Mouse (Mus musculus): Measurements from ENCODE around the gene Prepl. TPM values are rescaled to one million over a fixed set of nuclear protein-coding genes. Genes with fewer than 3 reads are reported as not detected.
A peak's percentile ranks its signal among the peaks of the same experiment; 100 is the strongest.

Prepl gene
- total RNA-seq, 2 experiments from 2014 or later: 358 to 385 TPM

DNA sequence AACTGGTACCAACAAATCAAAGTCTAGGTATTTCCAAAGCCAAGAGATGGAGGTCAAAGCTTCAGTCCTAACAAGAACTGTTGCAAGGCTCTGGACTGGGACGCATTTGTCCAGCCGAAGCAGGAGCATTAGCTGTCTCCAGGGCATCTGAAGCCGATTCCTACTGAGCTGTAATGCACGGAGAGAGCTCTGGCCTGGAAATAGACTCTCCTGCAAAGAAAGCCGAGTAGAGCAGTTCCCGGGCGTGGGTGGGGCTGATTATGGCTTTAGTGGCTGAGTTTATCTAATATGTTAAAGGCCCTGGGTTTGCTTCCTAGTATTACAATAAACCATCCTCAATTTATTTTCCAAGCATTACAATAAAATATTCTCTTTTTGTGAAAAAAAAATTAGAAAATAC lies 16.8 kb downstream of the Prepl start:
- intact Hi-C loops (cut with DNase I): loop anchor here (5.0 kb wide), 1 partner anchor 46 kb away; the partner anchor contains the start of gene Slc3a1
- DNase-seq (ENCODE audit: low spot score in 2 of 2): no peak

DNA sequence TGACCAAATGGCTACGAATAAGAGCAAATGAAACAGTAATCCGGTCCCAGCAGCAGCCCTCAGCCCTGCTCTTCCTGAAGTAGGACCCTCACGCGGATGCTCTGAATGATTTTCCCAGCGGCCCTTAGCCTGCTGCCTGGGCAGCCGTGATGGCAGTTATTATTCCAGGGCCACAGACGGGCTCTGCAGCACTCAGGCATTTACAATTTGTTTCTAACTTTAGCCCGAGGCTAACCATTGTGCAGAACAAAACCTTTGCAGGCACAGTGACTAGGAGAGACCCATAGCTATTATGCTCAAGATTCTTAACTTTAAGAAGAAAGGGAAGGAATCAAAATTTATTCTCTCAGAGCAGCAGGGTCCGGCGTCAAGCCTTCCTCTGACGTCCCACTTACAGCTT lies 17.7 kb downstream of the Prepl start:
- DNase-seq (ENCODE audit: low spot score in 2 of 2): no peak
- intact Hi-C loops (cut with DNase I): loop anchor here (5.0 kb wide), 1 partner anchor 45 kb away; the partner anchor contains the start of gene Slc3a1

DNA sequence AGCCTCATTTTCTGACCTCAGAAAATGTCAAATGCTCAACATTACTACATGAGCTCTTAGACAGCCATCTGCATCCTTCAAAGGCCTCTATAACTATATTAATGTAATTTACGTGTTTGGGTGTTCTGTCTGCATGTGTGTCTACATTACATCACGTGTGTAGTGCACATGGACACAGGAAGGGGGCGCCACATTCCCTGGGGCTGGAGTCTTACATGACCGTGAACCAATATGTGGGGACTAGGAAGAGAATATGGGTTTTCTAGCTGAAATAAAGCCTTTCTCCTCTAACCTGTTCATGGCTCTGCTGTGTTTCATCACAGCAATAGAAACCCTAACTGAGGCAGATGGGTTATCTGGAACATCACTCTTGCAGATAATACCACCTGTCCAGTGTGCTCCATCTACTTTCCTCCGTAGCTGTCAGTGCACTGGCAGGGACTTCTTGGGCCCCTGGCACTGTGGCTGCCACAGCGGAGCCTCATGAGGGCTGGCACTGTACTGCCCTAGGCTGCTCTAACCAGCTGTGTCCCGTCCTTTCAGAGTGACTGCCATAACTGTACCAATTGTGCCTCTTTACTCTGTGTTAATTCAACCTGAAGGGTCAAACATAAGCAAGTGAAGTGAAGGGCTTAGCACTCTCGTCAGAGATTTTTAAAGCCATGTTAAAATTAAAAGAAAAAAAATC lies 18.8 kb downstream of the Prepl start:
- DNase-seq (ENCODE audit: low spot score in 2 of 2): no peak
- intact Hi-C loops (cut with DNase I): loop anchor here (5.0 kb wide), 1 partner anchor 44 kb away; the partner anchor contains the start of gene Slc3a1

DNA sequence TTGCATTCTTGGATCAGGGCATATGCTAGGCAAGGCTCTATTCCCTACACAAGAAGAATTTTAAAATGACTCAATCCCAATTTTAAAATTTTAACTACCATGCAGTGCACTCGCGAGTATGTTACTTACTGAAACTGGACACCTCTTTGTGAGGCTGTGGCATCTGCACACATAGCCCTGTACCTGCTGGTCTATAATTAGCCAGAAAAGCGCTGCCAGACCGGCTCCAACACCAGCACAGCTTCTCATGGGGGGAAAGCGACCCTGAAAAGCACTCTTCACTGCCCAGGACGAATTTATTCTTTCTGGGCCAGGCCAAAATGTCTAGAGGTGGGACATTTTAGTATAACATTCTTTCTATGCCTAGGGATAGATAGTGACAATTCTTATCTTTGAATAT lies 19.4 kb downstream of the Prepl start:
- intact Hi-C loops (cut with DNase I): loop anchor here (5.0 kb wide), 1 partner anchor 43 kb away; the partner anchor contains the start of gene Slc3a1
- DNase-seq (ENCODE audit: low spot score in 2 of 2): no peak

DNA sequence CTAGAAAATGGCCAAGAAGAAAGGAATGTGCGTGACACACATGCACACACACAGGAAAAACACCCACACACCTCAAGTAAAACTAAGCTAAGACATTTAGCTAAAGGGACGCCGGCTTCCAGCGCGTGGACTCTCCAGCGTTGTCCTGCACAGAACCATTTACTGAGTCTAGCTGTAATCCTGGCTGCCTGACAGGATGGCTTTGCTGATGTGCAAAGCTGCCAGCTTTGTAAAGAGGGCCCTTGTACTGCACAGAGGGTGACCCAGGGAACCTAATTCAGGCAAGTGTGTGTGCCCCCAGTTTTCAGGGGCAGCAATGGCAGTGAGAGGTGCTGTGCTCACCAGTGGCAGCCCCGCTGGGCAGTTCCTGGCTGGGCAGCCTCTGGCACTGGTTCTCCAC lies 22.7 kb downstream of the Prepl start:
- no peak for DNase-seq (ENCODE audit: low spot score in 2 of 2)

DNA sequence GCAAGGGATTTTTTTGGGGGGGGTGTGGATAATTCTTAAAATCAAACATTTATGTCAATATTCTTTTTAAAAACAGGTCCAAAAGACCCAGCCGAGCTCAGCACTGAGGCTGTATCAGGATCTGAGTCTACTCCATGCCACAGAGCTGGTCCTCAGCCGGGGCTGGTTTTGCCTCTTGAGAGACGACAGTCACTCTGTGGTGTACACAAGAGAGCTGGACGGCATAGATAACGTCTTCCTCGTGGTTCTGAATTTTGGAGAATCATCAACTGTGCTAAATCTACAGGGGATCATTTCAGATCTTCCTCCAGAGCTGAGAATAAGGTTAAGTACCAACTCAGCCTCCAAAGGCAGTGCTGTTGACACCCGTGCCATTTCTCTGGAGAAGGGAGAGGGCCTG lies 26.5 kb downstream of the Prepl start:
- no peak for DNase-seq (ENCODE audit: low spot score in 2 of 2)
- intact Hi-C loops (cut with DNase I): no loop called here

More for the DNA sequence above, 22.7 kb downstream of the Prepl start:
- intact Hi-C loops (cut with DNase I): no loop called here

DNA sequence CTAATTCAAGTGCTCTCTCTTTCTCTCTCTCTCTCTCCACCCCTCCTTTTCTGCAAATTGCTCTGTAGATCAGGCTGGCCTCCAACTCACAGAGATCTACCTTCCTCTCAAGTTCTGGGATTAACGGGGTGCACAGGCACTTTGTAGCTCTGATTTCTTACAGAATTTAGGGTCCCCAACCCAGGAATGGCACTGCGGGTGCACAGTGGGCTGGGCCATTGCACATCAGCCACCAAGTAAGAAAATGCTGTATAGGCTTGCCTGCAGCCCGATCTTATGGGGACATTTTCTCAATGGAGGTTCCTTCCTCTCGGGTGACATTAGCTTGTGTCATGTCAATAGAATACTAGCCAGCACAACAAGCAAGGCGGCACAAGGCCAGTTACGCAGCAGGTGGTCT lies 30.9 kb downstream of the Prepl start:
- intact Hi-C loops (cut with DNase I): no loop called here
- DNase-seq (ENCODE audit: low spot score in 2 of 2): no peak

DNA sequence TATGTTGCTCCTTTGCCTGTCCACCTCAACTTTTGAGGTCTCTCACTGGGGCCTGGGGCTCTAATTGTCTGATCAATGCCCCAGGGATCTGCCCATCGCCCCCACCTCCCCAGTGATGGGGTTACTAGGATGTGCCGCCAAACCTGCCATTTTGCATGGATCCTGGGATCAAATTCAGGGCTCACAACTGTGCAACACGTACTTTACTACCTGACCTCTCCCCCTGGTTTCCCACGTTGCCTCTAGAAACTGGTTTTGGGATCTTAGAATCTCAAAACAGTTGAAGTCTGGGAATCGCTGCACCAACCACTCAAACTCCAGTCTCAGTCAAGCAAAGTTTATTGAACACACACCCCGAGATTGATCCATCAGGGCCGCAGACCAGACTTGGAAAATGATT lies 31.8 kb downstream of the Prepl start:
- intact Hi-C loops (cut with DNase I): no loop called here
- DNase-seq (ENCODE audit: low spot score in 2 of 2): no peak

DNA sequence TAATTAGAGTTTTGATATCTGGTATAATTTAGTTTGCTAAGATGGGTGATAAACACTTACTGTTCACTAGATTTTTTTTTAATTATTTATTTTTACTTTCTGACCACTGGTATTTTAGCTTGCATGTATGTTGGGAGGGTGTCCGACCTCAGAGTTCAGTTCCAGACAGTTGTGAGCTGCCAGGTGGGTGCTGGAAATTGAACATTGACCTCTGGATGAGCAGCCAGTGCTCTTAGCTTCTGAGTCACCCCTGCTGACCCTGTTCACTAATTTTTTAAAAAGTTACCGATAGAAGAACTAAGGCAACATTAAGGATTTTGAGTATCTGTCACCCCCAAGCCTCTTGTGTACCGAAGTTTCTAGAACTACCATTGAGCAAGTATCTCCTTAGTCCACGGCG lies 41.7 kb downstream of the Prepl start:
- no peak for DNase-seq (ENCODE audit: low spot score in 2 of 2)
- intact Hi-C loops (cut with DNase I): no loop called here

DNA sequence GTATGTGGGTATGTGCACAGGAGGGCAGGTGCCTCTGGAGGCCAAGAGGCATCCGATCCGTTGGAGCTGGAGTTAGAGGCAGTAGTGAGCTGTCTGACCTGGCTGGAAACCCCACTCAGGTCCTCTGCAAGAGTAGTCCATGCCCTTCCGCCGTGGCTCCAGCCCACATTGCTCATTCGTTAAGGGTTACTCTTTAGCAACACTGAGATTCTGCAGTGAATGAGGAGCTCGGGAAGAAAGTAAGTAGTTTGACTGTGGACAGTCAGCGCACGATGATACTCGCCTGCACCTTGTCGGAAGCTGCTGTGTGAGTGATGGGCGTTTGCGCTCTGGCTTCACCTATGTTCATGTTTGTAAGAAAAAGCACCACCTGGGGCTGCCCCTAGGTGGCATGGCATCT lies 44.9 kb downstream of the Prepl start:
- intact Hi-C loops (cut with DNase I): no loop called here
- DNase-seq (ENCODE audit: low spot score in 2 of 2): no peak

DNA sequence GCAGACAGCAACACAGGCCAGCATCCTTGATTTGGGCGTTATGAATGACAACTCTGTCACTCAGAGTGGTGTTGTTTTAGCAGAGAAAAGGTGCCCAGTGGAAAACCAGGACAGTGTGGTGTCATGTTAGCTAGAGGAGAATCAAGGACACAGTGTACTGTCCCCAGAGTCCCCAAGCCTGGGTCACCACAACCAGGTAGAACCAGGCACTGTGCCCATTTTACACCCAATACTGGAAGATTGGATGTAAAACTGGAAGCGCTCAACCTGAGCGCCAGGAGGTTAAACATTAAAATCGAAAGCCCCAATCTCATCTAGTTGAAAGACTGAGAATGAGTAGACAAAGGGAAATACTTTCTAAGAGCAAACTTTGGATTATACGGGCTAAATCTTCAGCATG lies 45.6 kb downstream of the Prepl start:
- DNase-seq (ENCODE audit: low spot score in 2 of 2): no peak
- intact Hi-C loops (cut with DNase I): no loop called here

DNA sequence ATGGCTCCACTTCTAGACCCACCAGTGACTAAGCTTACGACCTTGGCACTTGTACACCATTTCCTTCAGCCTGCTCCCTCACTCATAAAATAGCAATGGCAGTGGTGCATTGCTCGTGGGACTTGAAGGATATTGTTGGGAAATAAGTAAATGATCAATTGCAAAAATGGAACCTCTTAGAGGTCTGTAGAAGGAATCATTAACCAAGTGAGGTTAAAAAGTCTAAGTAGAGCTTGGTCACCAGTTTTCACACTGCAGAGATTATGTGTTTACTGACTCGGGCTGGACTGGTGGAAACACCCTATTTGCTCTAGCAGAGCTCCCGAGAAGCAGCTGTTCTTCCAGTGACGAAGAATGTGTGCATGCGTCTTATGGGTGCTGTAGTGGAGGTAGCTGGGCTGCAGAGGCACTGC lies 46.6 kb downstream of the Prepl start:
- intact Hi-C loops (cut with DNase I): no loop called here
- no peak for DNase-seq (ENCODE audit: low spot score in 2 of 2)

DNA sequence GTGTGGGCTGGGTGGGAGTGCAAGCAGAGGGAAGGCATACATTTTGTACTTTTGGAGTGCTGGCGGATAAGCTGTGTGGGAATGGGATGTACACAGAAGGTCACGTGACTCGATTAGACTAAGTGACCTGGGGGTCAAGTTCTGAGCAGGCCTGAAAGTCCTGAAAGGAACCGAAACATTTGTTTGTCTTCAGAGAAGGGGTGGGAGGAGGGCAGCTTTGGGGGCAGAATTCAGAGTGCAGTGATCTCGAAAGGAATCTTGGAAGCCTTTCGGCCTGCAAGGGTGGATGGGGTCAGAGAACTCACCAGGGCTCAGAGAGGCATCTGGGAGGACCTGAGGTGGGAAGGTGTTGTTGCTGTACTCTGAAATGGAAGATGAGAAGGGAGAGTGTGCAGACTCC lies 47.6 kb downstream of the Prepl start:
- intact Hi-C loops (cut with DNase I): no loop called here

DNA sequence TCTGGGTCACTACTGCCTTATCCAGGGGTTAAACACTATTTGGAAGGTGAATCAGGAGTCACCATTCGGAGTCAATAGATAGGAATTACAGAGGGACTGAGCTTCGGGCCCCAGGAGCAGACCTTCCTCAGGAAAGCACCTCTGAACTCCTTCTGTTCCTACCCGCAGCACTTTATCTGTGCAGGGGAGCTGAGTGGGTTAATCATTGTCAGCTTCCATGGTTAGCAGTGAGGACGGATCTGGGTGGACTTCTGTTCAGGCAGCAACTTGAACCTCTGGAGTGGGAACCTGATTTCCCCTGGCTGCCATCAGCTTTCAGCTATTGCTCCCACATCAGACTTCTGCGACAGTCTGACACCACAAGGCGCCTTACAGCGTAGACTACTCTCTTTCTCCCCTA lies 49.1 kb downstream of the Prepl start:
- no peak for DNase-seq (ENCODE audit: low spot score in 2 of 2)
- intact Hi-C loops (cut with DNase I): no loop called here

More for the DNA sequence above, 47.6 kb downstream of the Prepl start:
- DNase-seq (ENCODE audit: low spot score in 2 of 2): no peak

DNA sequence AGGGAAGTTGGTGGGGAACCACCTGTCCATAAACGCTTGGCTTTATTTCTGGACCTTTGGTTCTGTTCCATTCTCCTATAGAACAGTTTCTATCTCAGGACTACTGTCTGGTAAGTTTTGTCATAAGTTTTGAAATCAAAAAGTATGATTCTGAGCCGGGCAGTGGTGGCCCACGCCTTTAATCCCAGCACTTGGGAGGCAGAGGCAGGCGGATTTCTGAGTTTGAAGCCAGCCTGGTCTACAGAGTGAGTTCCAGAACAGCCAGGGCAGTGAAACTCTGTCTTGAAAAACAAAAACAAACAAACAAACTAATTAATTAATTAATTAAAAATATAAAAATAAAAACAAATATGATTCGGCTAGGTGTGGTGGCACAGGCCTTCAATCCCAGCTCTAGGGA lies 51.3 kb downstream of the Prepl start:
- intact Hi-C loops (cut with DNase I): no loop called here
- DNase-seq (ENCODE audit: low spot score in 2 of 2): no peak

DNA sequence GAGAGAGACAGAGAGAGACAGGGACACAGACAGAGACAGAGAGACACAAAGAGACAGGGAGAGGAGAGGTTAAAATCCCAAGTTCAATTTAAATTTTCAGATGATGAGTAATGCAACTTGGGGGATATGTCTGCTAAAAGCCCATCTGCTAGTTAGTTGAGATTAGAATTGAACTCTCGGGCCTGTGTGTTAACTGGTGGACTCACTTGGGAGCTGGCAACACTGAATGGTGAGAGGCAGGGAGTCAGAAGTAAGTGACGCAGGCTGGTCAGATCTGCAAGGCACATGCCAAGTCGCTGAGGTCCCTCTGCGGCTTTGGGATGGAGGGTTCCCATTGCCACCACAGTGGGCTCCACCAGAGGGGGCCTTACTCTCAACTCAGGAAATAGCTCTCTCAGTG lies 51.7 kb downstream of the Prepl start:
- intact Hi-C loops (cut with DNase I): no loop called here
- DNase-seq (ENCODE audit: low spot score in 2 of 2): no peak

DNA sequence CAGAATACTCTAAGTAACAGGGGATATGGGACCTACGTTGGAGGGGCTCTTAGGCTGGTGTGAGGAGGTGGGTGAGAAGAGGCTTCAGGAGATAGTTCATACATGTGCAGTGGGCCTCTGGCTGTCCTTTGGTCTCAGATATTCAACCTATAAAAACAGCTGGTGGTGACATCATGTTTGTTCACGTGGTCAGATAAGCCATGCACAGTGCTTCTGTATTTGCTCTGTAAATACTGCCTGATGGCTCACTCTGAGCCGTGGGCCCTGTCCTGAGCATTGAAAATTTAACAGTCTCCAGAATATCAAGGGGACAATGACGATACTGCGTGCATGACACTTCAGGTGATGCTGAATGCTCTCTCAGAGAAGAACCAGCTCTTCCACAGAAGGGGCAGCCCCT lies 52.2 kb downstream of the Prepl start:
- intact Hi-C loops (cut with DNase I): no loop called here

DNA sequence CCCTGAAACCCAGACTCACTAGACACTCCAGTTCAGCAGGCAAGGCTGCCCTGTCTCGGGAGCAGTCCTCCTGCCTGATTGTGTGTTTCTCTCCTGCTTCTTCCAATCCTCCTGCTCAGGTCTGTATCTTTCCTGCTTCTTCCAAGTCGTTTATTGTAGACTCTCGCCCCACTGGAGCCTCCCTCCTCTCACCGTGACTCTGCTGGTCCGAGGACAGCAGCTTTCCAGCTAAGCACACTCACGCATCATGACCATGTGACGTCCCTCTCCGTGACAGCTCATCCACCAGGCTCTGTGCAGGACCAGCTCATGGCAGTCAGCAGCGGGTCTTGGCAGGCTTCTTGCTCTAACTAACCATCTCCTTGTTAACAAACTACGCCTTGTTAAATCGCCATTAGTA lies 56.0 kb downstream of the Prepl start:
- peak; percentile 30 to 42 for DNase-seq (ENCODE audit: low spot score in 2 of 2)
- intact Hi-C loops (cut with DNase I): no loop called here

More for the DNA sequence above, 52.2 kb downstream of the Prepl start:
- no peak for DNase-seq (ENCODE audit: low spot score in 2 of 2)

DNA sequence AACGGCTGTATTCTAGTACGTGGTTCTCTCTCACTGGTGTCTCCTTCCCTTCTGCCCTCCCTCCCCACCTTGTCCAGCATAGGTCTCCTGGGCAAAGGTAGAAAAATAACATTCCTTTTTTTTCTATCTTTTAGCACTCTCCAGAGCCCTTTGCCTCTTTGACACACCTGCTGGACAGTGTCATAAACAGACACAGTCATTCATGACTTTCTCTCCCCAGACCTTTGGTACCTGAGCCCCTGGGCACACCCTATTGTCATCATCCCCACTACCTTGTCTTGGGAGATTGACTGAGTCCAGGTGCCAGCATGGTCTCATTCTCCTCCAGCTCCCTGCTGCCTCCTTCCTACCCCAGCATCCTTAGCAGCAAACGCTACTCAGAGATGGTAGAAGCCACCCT lies 57.0 kb downstream of the Prepl start:
- intact Hi-C loops (cut with DNase I): no loop called here

DNA sequence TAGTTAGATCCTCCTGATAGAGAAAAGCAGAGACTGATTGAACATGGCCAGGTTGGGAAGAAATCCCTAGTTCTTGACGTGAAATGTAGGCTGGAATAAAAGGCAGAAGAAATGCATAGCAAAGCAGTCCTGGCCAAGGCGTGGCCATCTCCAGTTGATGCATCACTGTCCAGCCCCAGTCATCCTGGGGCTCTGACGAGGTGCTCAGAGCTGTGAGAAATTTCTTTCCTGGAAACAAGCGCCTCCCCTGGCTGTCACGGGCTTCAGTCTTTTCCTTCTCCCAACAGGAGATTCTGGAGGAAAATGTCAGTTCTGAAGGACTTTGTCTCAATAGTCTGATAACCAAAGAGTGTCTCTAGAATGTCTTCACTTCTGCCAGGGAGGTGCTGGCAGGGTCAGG lies 59.4 kb downstream of the Prepl start:
- no peak for DNase-seq (ENCODE audit: low spot score in 2 of 2)
- intact Hi-C loops (cut with DNase I): no loop called here

More for the DNA sequence above, 57.0 kb downstream of the Prepl start:
- DNase-seq (ENCODE audit: low spot score in 2 of 2): no peak

DNA sequence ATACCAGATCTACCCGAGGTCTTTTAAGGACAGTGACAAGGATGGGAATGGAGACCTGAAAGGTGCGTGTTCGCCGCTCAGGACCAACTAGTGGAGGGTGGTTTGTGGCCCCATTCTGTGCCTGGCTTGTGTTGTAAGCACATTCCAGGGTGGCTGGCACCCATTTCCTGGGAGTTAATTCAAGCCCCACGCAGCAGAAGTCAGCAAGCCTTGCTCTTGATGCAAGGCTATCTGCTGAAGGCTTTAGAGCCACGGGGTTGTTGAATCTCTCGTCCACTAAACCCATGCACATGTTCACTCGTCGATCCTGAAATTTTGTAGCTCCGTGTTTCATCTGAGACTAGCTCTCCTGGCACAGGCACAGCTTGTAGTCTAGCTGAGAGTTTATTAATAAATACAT lies 61.2 kb downstream of the Prepl start:
- intact Hi-C loops (cut with DNase I): loop anchor here (5.0 kb wide), 2 partner anchors 44 to 151 kb away; no protein-coding TSS in a partner anchor
- no peak for DNase-seq (ENCODE audit: low spot score in 2 of 2)

All from left cerebral cortex, postnatal 36 days (tissue).